Mouse (Mus musculus) left cerebral cortex, postnatal 25 days (tissue): ENCODE data around the gene Scaf1. TPM values are rescaled to one million over a fixed set of nuclear protein-coding genes. Genes with fewer than 3 reads are reported as not detected.
A peak's percentile ranks its signal among the peaks of the same experiment; 100 is the strongest.

ENCODE experiments used
- DNase-seq, 2 experiments: peaks; one replicate each; pipeline ENCODE4 v3.0.0; 2022; ENCODE audit warnings: low spot score in 2 of 2, mixed read lengths in 1 of 2
- intact Hi-C: fragments of 180-260 bp; cut with DNase I; formaldehyde crosslinking; loops from one replicate; pipeline ENCODE4 v1.15.1; 2025
- total RNA-seq, 2 experiments: library from RNA; stranded (reverse); gene quantifications; 2 replicates each; pipeline ENCODE4 v1.2.3; 2021

The Scaf1 gene
- total RNA-seq, 2 experiments from 2014 or later = 161 to 163 TPM

DNA sequence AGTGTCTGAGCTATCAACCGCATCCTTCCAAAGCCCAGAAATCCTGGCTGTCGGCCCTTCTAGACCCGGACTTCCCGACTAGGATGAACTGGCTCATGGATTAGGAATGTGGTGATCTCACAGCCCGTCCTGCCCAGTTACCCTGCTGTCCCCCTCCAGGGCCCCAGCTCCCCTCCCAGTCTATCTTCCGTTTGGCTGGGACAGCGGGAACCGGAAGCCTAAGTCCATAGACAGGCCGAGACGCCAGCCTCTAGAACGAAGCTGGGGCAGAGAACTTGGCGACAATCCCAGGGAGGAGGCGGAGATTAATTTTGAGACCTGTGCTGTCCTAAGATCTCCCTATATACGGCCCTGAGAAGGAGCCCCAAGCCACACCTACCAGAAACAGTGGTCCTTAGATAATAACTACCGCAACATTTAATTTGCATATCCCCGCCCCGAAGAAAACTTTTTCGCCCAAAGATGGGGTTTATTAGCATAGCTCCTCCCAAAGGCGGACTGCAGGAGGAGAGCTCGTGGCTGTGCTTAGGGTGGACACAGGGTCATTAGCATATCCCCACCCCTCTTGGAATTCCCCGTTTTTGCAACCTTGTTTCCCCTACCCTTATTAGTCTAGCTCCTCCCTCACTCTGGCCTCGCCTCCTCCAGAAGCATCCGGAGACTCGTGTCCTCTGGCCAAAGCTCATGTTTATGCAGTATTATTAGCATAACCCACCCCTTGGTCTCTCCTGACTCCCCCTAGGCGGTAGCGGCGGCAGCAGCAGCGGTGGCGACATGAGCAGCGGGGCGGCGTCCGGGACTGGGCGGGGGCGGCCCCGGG lies 1.3 kb upstream of the Scaf1 start, which contains the start of gene Rras:
Rras (plus strand) TSS at position 720 of the 820 bp plus-strand sequence.
- intact Hi-C loops = loop anchor here (1.0 kb wide), 1 partner anchor 36 kb away; no protein-coding TSS in a partner anchor
- DNase-seq = peak; percentile 78 to 96

DNA sequence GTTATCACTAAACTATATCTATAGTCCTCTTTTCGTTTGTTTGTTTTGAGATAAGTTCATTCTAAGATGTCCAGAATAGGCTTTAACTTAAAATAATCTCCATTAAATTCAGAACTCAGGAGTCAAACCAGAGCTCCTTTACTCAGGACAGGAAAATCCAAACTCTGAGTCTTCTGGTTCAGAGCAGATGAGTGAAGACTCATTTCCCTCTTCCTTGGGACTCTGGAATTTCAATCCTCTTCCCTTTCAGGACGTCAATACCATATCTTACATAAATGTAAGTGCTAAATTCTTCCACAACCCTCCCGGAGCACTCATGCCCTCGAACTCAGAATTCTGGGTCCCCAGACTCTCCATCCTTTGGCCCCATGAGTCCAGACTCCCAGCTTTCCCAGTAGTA lies 598 bp upstream of the Scaf1 start:
- intact Hi-C loops = loop anchor here (1.0 kb wide), 1 partner anchor 37 kb away; no protein-coding TSS in a partner anchor
- DNase-seq = no peak

DNA sequence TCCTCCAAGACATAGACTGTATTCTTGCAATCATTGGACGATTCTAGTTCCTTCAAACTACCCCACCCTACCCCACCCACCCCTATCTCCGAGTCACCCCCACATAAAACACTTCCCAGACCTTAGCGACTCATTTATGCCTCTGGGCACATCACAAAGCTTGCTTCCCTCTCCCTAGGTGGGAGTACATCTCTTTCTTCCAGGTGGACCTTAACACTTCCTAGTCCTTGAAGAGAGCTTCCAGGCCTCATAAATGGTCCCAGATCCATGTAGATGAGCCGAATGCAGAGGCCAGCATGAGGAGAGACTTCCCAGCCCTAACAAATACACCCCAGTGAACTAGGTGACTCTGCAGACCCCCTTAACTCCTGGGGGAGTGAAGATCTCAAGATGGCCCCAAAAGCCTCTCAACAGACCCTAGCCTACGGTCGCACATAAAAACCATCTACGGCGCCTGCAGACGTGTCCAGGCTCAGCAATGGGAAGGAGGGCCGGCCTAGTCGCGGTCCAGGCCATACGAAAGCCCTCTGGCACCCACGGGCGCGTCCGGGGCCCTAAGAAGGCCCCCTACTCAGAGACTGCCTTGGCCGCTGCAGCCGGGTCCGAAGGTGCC lies 713 bp downstream of the Scaf1 start:
- intact Hi-C loops = loop anchor here (2.0 kb wide), 1 partner anchor 17 kb away; the partner anchor contains the start of gene Bcl2l12
- no peak for DNase-seq

DNA sequence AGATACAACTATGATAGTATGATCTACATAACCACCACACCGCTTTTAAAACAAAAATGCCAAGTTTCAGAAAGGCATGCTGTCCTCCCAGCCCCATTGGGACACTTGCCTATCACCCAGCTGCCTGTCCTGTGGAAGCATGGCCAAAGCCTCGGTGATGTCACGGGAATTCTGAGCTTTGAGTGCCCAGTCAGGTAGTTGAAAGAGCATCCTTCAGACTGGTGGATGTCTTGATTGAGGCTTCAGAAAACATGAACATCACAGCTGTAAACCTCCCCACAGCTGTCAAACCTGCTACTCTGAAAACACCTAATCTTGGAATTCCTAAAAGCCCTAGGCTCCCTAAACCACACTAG lies 2.1 kb downstream of the Scaf1 start:
- intact Hi-C loops = loop anchor here (2.0 kb wide), 1 partner anchor 15 kb away; the partner anchor contains the start of gene Bcl2l12
- no peak for DNase-seq

DNA sequence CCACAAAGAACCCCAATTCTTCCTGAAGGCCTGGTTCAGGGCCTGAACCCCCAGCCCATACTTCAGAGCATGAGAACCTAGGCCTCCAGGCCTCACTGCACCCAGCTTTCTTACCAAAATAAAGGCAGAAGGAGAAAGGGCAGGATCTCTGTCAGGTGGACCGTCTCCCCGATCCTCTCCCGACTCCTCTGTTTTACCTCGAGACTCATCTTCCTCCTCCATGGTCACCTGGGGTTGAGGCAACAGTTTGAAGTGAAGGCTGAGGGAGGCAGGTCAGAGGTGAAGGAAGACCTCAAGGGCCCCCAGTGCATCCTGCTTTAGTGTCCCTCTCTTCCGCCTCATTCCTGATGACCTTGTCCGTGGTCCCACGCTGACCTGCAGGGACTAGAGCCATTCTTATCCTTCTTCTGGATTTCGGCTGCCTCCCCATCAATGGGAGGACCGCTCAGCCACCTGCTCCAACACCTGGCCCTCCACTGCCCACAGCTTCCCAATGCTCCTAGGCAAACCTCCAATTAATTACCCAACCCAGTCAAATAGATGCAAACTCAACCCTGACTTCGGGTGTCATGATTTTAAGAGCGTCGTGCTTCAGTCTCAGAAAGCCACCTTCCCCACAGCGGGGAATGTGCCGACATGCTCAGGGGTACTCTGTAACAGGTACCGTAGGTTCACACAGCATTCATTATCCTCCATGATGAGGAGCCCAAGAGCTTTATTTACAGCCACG lies 2.6 kb downstream of the Scaf1 start:
- intact Hi-C loops = loop anchor here (2.0 kb wide), 1 partner anchor 15 kb away; the partner anchor contains the start of gene Bcl2l12
- DNase-seq = no peak

DNA sequence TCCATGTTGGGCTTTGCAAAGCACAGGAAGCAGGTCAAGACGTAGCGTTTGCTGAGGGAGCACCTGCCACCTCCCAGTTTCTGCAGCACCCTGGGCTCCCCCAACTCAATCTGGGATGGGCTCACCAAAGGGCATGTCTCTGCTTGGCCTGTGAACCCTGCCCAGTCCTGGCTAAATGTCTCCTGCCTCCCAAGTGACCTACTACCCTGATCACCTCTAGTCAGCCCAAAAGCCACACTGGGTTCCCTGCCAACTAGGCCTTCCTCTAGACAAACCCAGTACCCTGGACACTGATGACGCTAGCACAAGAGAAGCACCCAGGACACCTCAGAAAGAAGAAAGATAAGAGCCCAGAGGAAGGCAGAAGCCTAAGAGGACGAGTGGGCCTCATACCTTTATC lies 3.3 kb downstream of the Scaf1 start:
- no peak for DNase-seq
- intact Hi-C loops = no loop called here

DNA sequence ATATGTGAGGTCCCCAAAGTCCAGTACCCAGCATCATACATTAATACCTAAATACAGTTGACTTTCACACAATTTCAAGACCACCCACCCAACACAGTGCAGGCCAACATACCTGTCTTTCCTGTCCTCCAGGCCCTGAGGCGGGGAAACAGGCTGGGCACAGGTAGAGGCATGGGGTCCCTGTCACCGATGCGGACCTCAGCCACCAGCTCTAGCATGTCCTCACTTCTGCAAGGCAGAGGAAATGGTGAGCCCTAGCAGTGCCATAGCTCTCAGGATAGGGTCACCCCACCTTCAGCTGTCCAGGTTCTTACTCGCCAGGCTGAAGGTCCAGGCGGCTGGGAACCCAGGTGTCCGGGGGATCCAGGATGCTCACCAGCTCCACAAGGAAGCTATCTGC lies 4.2 kb downstream of the Scaf1 start:
- intact Hi-C loops = no loop called here
- no peak for DNase-seq

DNA sequence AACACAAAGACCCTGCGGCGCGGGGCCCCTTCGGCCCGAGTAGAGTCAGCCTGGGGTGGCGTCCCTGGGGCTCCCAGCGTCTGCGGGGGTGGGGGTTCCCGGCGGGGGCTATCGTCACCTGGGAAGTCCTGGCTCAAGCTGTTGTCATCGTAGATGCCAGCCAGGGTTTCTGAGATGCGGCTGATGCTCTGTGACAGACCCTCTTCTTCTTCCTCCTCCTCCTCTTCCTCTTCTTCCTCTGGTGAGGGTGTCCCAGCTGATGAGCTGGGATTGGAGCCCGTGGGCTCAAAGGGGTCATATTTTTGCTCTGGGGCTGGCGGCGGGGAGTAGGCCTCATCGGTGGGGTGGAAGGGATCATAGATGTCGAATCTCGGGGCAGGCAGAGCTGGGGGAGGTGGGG lies 7.8 kb downstream of the Scaf1 start:
- no peak for DNase-seq
- intact Hi-C loops = no loop called here

DNA sequence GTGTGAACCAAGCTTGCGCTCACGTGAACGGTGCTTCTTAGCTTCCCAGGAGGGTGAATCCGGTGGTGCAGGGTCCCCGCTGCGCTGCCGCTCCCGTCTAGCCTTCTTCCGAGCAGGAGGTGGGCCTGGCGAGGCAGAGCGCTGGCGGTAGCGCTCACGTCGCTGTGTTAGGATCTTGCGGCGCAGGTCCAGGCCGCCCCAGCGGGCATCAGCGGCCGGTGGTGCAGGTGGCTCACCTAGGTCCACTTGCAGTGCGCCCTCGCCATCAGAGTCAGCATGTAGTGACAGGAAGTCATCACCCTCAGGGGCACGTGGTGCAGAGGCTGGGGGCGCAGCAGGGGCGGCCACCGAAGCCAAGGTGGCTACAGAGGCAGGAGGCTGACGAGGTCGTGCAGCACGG lies 8.3 kb downstream of the Scaf1 start:
- no peak for DNase-seq
- intact Hi-C loops = no loop called here

DNA sequence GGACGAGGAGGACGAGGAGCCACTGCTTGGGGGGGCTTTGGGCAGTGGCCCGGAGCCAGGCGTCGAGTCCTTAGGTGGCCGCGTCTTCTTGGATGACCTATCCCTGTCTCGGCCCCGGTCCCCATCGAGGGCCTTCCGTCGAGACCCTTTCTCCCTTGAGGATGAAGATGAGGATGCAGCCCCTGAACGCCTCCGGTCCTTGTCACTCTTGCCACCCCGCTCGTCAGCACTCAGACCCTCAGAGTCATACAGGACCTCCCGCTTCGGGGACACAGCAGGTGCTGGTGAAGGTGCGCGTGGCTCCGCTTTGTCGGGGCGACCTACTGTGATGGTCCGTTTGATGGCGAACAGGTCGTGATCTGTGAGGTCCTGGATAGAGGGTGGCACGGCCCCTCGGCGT lies 9.0 kb downstream of the Scaf1 start:
- intact Hi-C loops = no loop called here

DNA sequence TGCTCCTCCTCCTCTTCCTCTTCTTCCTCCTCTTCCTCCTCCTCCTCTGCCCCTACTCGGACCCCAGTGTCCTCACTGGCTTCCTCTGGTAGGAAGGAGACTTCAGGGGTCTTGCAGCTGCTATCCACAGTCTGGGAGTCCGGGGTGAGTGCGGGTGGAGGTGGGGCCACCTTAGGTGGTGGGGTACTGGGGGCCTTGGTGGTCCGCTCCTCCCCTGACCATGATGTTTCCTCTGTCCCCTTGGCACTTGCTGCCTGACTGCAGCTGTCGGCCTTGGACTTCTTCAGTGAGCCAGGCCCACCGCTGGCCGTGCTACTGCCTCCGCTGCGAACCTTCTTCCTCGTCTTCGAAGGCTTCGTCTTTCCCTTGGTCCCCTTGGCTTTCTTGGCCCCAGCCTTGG lies 9.7 kb downstream of the Scaf1 start:
- no peak for DNase-seq
- intact Hi-C loops = no loop called here

More for the DNA sequence above, 9.0 kb downstream of the Scaf1 start:
- no peak for DNase-seq

DNA sequence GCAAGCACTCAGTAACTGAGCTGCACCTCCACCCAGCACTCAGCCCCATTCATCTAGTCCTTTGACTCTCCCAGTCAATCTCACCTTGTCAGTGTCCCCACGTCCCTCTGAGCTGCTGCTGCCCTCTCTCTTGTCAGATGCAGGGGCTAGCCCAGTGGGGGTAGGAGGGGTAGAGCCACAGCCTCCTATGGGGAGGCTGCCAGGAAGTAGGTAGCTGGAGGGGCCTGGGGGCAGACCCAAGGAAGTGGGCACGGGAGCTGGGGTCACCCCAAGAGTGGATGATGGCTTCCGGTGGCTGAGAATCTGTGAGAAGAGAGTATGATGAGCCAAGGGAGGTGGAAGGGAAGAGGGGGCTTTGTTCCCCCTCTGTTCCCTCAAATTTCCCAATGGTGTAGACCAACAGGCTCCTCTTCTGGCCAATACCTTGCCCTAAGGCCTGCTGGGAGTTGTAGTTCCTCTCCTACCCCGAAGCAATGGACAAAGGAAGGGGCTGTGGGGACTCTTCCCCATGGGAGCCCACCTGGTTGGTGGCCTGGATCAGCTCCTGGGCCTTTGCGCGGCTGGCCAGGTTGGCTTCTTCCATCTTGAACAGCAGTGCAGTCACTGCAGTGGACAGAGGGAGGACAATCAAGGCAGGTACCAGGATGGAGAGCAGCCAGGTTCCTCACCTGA lies 10.7 kb downstream of the Scaf1 start:
- no peak for DNase-seq
- intact Hi-C loops = no loop called here

DNA sequence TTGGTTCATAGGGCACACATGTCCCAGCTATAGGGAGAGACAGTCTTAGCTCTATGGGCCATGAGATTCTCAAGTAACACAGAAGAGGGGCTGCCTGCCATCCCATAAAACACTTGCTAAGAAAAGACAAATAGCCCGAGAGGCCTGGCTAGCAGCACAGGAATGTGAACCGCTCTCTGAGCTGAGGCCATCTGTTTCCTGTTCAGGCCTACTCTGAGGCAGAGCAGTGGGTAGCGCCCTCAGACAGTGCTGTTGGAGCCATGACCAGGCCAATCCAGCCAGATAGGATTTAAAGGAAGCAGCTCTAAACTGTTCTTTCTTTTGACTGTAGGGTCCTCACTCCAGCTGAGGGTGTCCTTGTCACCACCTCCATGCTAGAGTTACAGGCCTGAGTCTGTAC lies 11.6 kb downstream of the Scaf1 start:
- no peak for DNase-seq
- intact Hi-C loops = no loop called here

DNA sequence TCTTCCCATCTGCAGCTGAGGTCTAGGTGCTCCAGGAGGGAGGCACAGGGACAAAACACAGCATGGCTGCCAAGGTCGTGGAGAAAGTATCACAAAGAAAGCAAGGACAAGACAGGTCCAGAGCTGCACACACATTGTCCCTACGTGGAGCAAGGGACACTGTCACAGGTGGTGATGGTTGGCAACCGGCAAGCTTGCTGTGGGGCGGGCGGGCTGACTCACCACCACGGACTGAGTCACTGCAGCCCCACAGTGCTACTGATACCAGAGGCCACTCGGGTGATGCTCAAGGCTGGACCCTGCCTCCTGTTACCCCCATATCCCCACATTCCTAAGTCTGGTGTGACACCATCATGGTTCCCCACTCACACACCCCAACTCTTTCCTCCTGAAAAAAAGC lies 13.7 kb downstream of the Scaf1 start:
- intact Hi-C loops = no loop called here
- DNase-seq = no peak

DNA sequence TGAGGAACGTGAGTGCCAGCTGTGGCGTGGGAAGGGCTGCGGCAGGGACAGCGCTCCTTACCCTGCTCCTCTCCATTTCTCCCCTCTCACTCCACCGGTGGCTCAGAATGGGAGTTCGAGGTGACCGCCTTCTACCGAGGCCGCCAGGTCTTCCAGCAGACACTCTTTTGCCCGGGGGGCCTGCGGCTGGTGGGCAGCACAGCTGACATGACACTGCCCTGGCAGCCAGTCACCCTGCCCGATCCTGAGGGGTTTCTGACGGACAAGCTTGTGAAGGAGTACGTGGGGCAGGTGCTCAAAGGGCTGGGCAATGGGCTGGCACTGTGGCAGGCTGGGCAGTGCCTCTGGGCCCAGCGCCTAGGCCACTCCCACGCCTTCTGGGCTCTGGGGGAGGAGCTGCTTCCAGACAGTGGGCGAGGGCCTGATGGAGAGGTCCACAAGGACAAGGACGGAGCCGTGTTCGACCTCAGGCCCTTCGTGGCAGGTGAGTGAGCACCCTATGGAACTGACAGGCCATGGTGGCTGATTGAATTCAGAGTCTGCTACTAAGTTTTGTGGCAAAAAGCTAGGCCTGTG lies 15.5 kb downstream of the Scaf1 start:
- intact Hi-C loops = no loop called here
- DNase-seq = no peak

DNA sequence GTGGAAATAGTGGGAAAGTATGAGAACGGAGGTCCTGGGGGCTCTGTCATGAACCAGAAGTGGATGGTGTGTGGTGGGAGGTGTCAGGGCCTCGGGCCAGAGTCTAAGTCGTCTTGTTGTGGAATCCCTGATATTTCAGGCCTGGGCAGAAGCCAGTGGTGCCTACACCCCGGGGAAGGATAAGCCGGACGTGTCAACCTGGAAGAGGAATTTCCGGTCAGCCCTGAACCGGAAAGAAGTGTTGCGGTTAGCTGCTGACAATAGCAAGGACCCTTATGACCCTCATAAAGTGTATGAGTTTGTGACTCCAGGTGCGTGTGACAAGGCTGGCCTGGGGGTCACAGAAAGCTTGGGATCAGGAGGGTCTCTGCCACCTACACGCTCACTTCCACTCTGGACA lies 16.4 kb downstream of the Scaf1 start:
- DNase-seq = no peak
- intact Hi-C loops = loop anchor here (2.0 kb wide), 1 partner anchor 15 kb away; no protein-coding TSS in a partner anchor

DNA sequence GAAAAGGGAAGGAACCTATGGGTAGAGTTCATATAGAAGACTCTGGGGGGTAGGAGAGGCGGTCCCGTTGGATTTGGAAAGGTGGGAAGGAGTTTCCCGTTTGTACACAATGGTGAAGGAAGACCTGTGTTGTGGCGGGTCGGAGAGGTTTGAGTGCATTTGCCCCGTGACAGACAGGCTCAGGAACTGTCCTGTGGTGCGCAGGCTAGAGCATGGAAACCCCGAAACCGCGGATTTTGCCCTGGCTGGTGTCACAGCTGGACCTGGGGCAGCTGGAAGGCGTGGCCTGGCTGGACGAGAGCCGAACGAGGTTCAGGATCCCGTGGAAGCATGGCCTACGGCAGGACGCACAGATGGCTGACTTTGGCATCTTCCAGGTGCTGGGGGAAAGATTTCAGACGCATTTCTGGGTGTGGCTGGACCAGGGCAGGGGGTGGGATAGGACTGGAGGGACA lies 17.6 kb downstream of the Scaf1 start, which contains the start of gene Bcl2l12:
Bcl2l12 (minus strand) TSS at position 212 of the 455 bp plus-strand sequence.
- intact Hi-C loops = loop anchor here (2.0 kb wide), 1 partner anchor 16 kb away; no protein-coding TSS in a partner anchor
- no peak for DNase-seq

DNA sequence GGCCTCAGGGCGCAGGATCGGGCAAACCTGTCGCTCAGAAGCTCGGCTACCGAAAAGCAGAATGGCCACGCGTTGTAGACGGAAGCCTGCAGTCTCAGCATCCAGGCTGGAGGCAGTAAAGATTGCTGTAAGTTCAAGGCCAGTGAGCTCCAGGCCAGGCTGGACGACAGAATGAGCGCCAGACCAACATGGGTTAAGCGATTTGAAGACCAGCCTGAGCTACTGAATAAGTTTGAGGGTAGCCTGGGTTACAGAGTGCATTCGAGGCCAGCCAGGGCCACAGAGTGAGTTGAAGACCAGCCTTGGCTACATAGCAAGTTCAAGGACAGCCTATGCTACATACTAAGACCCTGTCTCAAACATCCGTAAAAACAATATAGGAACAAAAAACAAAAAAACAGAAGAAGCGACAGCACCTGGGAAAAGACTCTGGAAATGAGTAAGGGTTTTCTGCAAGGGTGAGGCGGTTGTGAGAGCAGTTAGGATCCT lies 18.2 kb downstream of the Scaf1 start:
- intact Hi-C loops = loop anchor here (2.0 kb wide), 1 partner anchor 17 kb away; no protein-coding TSS in a partner anchor
- DNase-seq = no peak
